Mouse (Mus musculus): ENCODE measurements around the gene Mff. TPM values are rescaled to one million over a fixed set of nuclear protein-coding genes. Genes with fewer than 3 reads are reported as not detected.

Mff gene
- polyA plus RNA-seq, 1 experiment, result 170 TPM

DNA sequence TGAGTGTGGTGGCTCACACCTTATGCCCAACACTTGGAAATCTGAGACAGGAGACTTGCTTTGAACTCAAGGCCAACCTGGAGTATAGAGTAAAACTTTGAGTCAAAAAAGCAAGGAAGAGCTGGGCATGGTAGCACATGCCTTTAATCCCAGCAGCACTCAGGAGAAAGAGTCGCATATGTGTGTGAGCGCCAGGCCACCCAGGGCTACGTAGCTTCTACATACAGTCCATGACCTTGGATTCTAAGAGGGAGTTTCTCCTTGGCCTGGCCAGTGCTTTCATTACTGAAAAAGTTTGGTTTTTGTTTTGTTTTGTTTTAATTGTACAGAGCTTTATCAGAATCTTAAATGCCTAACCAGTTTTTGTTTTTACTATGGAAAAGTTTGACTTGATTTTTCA is 19.3 kb downstream of the Mff start:
- Histone ChIP-seq H3K4me3 (ENCODE audit: low read depth, low read length) (no peak overlapping the region), H3K9me3 (replicated peaks; ENCODE audit: control insufficient read depth, insufficient read depth, low read length, poor library complexity, severe bottlenecking) (no peaks in the 10 kb centered on the region), H3K27me3 (ENCODE audit: control insufficient read depth, insufficient read depth, low read length, poor library complexity, severe bottlenecking) (no peaks in the 10 kb centered on the region), H3K4me1 (ENCODE audit: control insufficient read depth, insufficient read depth, low read length) (no peaks in the 10 kb centered on the region), H3K27ac (ENCODE audit: insufficient read depth, low read length) (no peak overlapping the region), H3K36me3 (ENCODE audit: control insufficient read depth, insufficient read depth, low read length, poor library complexity, severe bottlenecking) (peaks cover 5% of the 10 kb centered on the region), H3K9ac (ENCODE audit: low read depth, poor library complexity, severe bottlenecking) (no peak overlapping the region)
- TF ChIP-seq CTCF (IDR thresholded peaks at IDR 0.05; ENCODE audit: low read depth, low read length) (no peak), EP300 (IDR thresholded peaks at IDR 0.05; ENCODE audit: insufficient read depth, low read depth, low read length) (no peak), POLR2A (IDR thresholded peaks at IDR 0.05; ENCODE audit: insufficient read depth, low read length) (no peak)

DNA sequence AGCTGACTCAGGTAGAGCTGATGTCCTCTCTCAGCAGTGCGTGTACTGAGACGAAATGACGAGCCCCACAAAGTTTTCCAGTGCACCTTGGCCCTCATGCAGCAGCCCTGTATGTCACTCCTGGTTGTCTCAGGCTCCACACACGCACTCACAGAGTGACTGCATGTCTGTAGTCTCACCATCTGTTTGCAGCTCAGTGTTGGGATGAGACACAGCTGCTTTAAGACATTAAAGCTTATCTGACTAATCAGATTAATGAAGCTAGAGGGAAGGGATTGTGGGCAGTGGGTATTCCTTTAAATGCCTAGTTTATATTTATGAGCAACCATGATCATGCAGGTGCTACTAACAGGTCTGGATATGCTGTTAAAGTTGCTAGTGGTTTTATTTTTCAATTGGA is 21.7 kb downstream of the Mff start:
- Histone ChIP-seq H3K4me1 (ENCODE audit: control insufficient read depth, insufficient read depth, low read length) (no peaks in the 10 kb centered on the region), H3K36me3 (ENCODE audit: control insufficient read depth, insufficient read depth, low read length, poor library complexity, severe bottlenecking) (peaks cover 5% of the 10 kb centered on the region), H3K27ac (ENCODE audit: insufficient read depth, low read length) (no peak overlapping the region), H3K9ac (ENCODE audit: low read depth, poor library complexity, severe bottlenecking) (no peak overlapping the region), H3K27me3 (ENCODE audit: control insufficient read depth, insufficient read depth, low read length, poor library complexity, severe bottlenecking) (no peaks in the 10 kb centered on the region), H3K4me3 (ENCODE audit: low read depth, low read length) (no peak overlapping the region), H3K9me3 (replicated peaks; ENCODE audit: control insufficient read depth, insufficient read depth, low read length, poor library complexity, severe bottlenecking) (no peaks in the 10 kb centered on the region)
- TF ChIP-seq EP300 (IDR thresholded peaks at IDR 0.05; ENCODE audit: insufficient read depth, low read depth, low read length) (no peak), POLR2A (IDR thresholded peaks at IDR 0.05; ENCODE audit: insufficient read depth, low read length) (no peak), CTCF (IDR thresholded peaks at IDR 0.05; ENCODE audit: low read depth, low read length) (no peak)

DNA sequence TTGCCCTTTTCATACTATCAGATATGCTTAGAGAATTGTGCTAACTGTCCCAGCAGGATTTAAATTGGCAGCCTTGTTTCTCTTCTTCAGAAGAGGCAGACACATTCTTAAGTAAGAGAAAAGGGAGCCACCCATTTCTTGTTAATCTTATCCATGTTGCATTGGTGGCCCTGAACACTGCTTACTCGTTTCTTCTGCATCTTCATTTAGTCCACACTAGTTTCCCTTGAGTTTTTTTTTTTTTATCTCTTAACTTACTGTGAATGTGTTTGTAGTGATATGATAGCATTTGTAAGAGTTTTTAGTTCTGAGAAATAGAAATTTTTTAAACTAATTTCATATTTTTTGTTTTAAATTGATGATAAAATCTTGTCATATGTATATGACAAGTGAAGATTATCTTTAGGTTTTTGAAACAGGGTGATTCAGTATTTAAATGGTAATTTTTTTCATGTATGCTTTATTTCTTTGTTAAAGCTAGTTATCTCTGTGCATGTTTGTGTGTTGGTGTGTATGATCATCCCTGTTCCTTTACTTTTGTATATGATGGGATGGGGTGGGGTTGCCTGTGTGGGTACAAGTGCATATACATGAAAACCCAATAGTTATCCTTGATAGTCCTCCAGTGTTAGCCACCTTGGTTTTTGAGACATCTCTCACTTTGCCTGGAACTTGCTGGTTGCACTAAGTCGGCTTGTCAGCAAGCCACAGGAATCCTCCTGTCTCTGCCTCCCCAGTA is 23.2 kb downstream of the Mff start:
- no peak overlapping the region for H3K9ac ChIP-seq (ENCODE audit: low read depth, poor library complexity, severe bottlenecking)
- no peaks in the 10 kb centered on the region for H3K27me3 ChIP-seq (ENCODE audit: control insufficient read depth, insufficient read depth, low read length, poor library complexity, severe bottlenecking)
- H3K4me3 ChIP-seq (ENCODE audit: low read depth, low read length), result no peak overlapping the region
- no peaks in the 10 kb centered on the region for H3K4me1 ChIP-seq (ENCODE audit: control insufficient read depth, insufficient read depth, low read length)
- H3K9me3 ChIP-seq (replicated peaks; ENCODE audit: control insufficient read depth, insufficient read depth, low read length, poor library complexity, severe bottlenecking), result no peaks in the 10 kb centered on the region
- TF ChIP-seq EP300 (IDR thresholded peaks at IDR 0.05; ENCODE audit: insufficient read depth, low read depth, low read length) (no peak), POLR2A (IDR thresholded peaks at IDR 0.05; ENCODE audit: insufficient read depth, low read length) (no peak), CTCF (IDR thresholded peaks at IDR 0.05; ENCODE audit: low read depth, low read length) (no peak)
- no peak overlapping the region for H3K27ac ChIP-seq (ENCODE audit: insufficient read depth, low read length)
- peaks cover 4% of the 10 kb centered on the region for H3K36me3 ChIP-seq (ENCODE audit: control insufficient read depth, insufficient read depth, low read length, poor library complexity, severe bottlenecking)

DNA sequence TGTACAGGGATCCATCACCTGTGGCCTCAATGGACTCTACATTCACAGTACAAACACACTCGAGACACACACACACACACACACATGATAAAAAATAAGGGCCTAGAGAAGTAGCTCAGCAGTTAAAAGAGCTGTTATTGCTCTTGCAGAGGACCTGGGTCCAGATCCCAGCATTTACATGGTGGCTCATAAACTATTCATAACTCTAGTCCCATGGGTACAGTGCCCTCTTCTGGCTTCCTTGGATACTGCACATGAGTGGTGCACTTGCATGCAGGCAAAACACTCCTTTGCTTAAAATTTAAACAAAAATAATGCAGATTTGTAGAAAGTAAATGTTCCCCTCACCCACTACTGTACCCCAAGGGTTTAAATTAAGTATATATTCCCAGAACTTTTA is 34.8 kb downstream of the Mff start:
- Histone ChIP-seq H3K4me1 (ENCODE audit: control insufficient read depth, insufficient read depth, low read length) (no peaks in the 10 kb centered on the region), H3K9ac (ENCODE audit: low read depth, poor library complexity, severe bottlenecking) (no peak overlapping the region), H3K27ac (ENCODE audit: insufficient read depth, low read length) (no peak overlapping the region), H3K27me3 (ENCODE audit: control insufficient read depth, insufficient read depth, low read length, poor library complexity, severe bottlenecking) (no peaks in the 10 kb centered on the region), H3K9me3 (replicated peaks; ENCODE audit: control insufficient read depth, insufficient read depth, low read length, poor library complexity, severe bottlenecking) (no peaks in the 10 kb centered on the region), H3K4me3 (ENCODE audit: low read depth, low read length) (no peak overlapping the region), H3K36me3 (ENCODE audit: control insufficient read depth, insufficient read depth, low read length, poor library complexity, severe bottlenecking) (peaks cover 5% of the 10 kb centered on the region)
- TF ChIP-seq CTCF (IDR thresholded peaks at IDR 0.05; ENCODE audit: low read depth, low read length) (peak; percentile 5), EP300 (IDR thresholded peaks at IDR 0.05; ENCODE audit: insufficient read depth, low read depth, low read length) (no peak)

DNA sequence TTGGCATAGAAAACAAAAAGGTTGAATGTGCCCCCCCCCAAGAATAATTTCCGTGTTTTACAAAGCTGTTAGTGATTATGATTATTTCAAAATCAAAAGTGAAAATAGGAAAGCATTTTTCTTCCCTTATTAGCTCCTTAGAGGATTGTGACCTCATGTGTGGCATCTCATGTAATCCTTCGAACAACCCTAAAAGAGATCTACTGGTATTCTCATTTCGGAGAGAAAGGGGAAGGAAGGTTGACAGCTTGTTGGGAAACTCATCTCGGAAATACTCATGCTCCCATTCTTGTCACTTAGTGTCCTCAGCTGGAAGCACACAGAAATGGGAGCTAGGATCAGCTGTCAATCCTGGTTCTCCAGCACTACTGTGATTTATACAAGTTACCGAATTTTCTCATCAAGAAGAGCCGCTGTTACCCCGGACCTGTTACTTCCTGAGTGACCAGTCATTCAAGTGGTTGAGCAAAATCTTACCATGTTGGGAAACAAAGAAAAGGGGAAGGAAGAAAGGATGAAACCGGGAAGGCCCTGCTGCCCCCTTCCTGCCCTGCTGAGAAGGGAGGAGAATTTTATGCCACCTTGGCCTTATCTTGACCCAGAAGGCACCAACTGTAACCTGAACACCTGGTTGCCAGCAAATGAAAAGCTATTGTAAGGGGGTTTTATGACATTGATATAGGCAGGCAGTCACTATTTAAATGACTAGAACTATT is 36.9 kb downstream of the Mff start:
- TF ChIP-seq EP300 (IDR thresholded peaks at IDR 0.05; ENCODE audit: insufficient read depth, low read depth, low read length), result no peak
- no peak for TF ChIP-seq POLR2A (IDR thresholded peaks at IDR 0.05; ENCODE audit: insufficient read depth, low read length)
- no peak for TF ChIP-seq CTCF (IDR thresholded peaks at IDR 0.05; ENCODE audit: low read depth, low read length)
- H3K27ac ChIP-seq (ENCODE audit: insufficient read depth, low read length), result no peak overlapping the region
- no peaks in the 10 kb centered on the region for H3K27me3 ChIP-seq (ENCODE audit: control insufficient read depth, insufficient read depth, low read length, poor library complexity, severe bottlenecking)
- H3K36me3 ChIP-seq (ENCODE audit: control insufficient read depth, insufficient read depth, low read length, poor library complexity, severe bottlenecking), result no peaks in the 10 kb centered on the region
- no peak overlapping the region for H3K4me3 ChIP-seq (ENCODE audit: low read depth, low read length)
- H3K9ac ChIP-seq (ENCODE audit: low read depth, poor library complexity, severe bottlenecking), result no peak overlapping the region
- H3K4me1 ChIP-seq (ENCODE audit: control insufficient read depth, insufficient read depth, low read length), result no peaks in the 10 kb centered on the region
- no peaks in the 10 kb centered on the region for H3K9me3 ChIP-seq (replicated peaks; ENCODE audit: control insufficient read depth, insufficient read depth, low read length, poor library complexity, severe bottlenecking)

DNA sequence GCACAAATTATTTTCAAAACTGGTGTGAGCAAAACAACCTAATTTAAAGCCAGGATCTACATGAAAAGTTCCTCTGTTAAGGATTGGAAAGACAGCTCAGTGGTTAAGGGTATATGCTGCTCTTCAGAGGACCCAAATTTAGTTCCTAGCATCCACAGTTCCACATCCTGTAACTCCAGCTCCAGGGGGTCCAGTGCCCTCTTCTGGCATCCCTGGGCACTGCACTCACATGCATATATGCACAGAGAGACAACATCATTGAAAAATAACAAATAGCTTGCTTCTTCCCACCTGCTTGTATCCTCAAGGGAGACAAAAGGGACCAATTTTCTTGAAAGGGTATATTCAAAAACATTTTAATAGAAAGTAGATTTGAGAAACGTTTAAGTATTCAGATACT is 37.6 kb downstream of the Mff start:
- Histone ChIP-seq H3K4me3 (ENCODE audit: low read depth, low read length) (no peak overlapping the region), H3K9me3 (replicated peaks; ENCODE audit: control insufficient read depth, insufficient read depth, low read length, poor library complexity, severe bottlenecking) (no peaks in the 10 kb centered on the region), H3K9ac (ENCODE audit: low read depth, poor library complexity, severe bottlenecking) (no peak overlapping the region), H3K4me1 (ENCODE audit: control insufficient read depth, insufficient read depth, low read length) (no peaks in the 10 kb centered on the region), H3K27ac (ENCODE audit: insufficient read depth, low read length) (no peak overlapping the region), H3K27me3 (ENCODE audit: control insufficient read depth, insufficient read depth, low read length, poor library complexity, severe bottlenecking) (no peaks in the 10 kb centered on the region), H3K36me3 (ENCODE audit: control insufficient read depth, insufficient read depth, low read length, poor library complexity, severe bottlenecking) (no peaks in the 10 kb centered on the region)
- TF ChIP-seq POLR2A (IDR thresholded peaks at IDR 0.05; ENCODE audit: insufficient read depth, low read length) (no peak), EP300 (IDR thresholded peaks at IDR 0.05; ENCODE audit: insufficient read depth, low read depth, low read length) (no peak), CTCF (IDR thresholded peaks at IDR 0.05; ENCODE audit: low read depth, low read length) (peak; percentile 44)

All from ES-Bruce4 (cell line).